Mouse (Mus musculus) limb, embryonic 15.5 days (tissue): Measurements from ENCODE around the gene Tsnaxip1. TPM values are rescaled to one million over a fixed set of nuclear protein-coding genes. Genes with fewer than 3 reads are reported as not detected.
A peak's percentile ranks its signal among the peaks of the same experiment; 100 is the strongest.

ENCODE experiments used
- ATAC-seq: fragments of 200-750 bp; cut with Nextera tagmentation; 2 replicates; pipeline ENCODE4 v1.8.0; 2017; ENCODE audit warnings: low read depth, moderate TSS enrichment; ENCODE audit not compliant: insufficient number of reproducible peaks, low FRiP score, low TSS enrichment
- H3K27ac ChIP-seq: fragments of 300-500 bp; sonication (generic); 2 replicates; pipeline ENCODE4 v1.5.1; 2015; ENCODE audit warnings: moderate library complexity, mild to moderate bottlenecking, inconsistent platforms
- H3K27me3 ChIP-seq: fragments of 300-500 bp; sonication (generic); 2 replicates; pipeline ENCODE4 v1.6.1; 2015; ENCODE audit warnings: inconsistent platforms
- H3K36me3 ChIP-seq: fragments of 300-500 bp; sonication (generic); 2 replicates; pipeline ENCODE4 v1.6.1; 2015; ENCODE audit warnings: inconsistent platforms
- H3K4me1 ChIP-seq: fragments of 300-500 bp; sonication (generic); 2 replicates; pipeline ENCODE4 v1.6.1; 2015; ENCODE audit warnings: inconsistent platforms
- H3K4me2 ChIP-seq: fragments of 300-500 bp; sonication (generic); 2 replicates; pipeline ENCODE4 v1.6.1; 2015; ENCODE audit warnings: mild to moderate bottlenecking, inconsistent platforms
- H3K4me3 ChIP-seq: fragments of 300-500 bp; sonication (generic); 2 replicates; pipeline ENCODE4 v1.5.1; 2015; ENCODE audit warnings: mild to moderate bottlenecking, inconsistent platforms
- H3K9ac ChIP-seq: fragments of 300-500 bp; sonication (generic); 2 replicates; pipeline ENCODE4 v1.6.1; 2015; ENCODE audit warnings: inconsistent platforms
- H3K9me3 ChIP-seq: fragments of 300-500 bp; sonication (generic); 2 replicates; pipeline ENCODE4 v1.6.1; 2016; ENCODE audit warnings: inconsistent platforms
- WGBS: fragments of 180-500 bp; shearing (Covaris S2); methylation state at CpG from one replicate; pipeline ENCODE4 v1.1.7; 2015; 5-methylcytosine and 5-hydroxymethylcytosine counted together
- polyA plus RNA-seq: library from polyadenylated mRNA; unstranded; fragments of >200 nt; fragmentation: Nextera tagmentation; extraction: Ambion mirVana; gene quantifications from 2 replicates; pipeline ENCODE4 v1.2.1, GENCODE M21; 2015

The Tsnaxip1 gene
- polyA plus RNA-seq, 1 experiment from 2014 or later, result 0.28 TPM

- H3K36me3 ChIP-seq, result peaks cover 76% of the 10 kb centered on the region
- no peak overlapping the region for H3K27ac ChIP-seq
- H3K4me1 ChIP-seq, result no peaks in the 10 kb centered on the region
- WGBS, result 84% methylated on average over 6 of the region's 6 CpGs
- no peak overlapping the region for H3K9ac ChIP-seq
- ATAC-seq, result no peak
- H3K9me3 ChIP-seq, result no peaks in the 10 kb centered on the region
- H3K4me3 ChIP-seq, result no peak overlapping the region
- H3K4me2 ChIP-seq, result no peak overlapping the region
- no peaks in the 10 kb centered on the region for H3K27me3 ChIP-seq
These were observed 46.8 kb downstream of the Tsnaxip1 start for GRCm38 (mm10) chr8:105874301-105874700.

GRCm38 (mm10) chr8:105880754-105881520 lies 53.4 kb downstream of the Tsnaxip1 start, which contains the start of gene Edc4:
Gene Edc4, plus strand, starts transcription at chr8:105880881.
- H3K9ac ChIP-seq, result peak within 1 kb of the TSS; percentile 80
- H3K27ac ChIP-seq, result peak within 1 kb of the TSS; percentile 76
- H3K27me3 ChIP-seq, result no peaks in the 10 kb centered on the region
- H3K9me3 ChIP-seq, result no peaks in the 10 kb centered on the region
- under 1% methylated on average over 45 of the region's 45 CpGs for WGBS
- H3K4me2 ChIP-seq, result peak within 1 kb of the TSS; percentile 87
- H3K4me1 ChIP-seq, result peaks cover 23% of the 10 kb centered on the region
- H3K36me3 ChIP-seq, result peaks cover 58% of the 10 kb centered on the region
- peak within 1 kb of the TSS; percentile 77 for H3K4me3 ChIP-seq
- peak; percentile 71; the same call in 1 of the 2 replicates for ATAC-seq

GRCm38 (mm10) chr8:105889756-105890465 lies 62.4 kb downstream of the Tsnaxip1 start:
- peaks cover 96% of the 10 kb centered on the region for H3K36me3 ChIP-seq
- no peak overlapping the region for H3K9ac ChIP-seq
- no peaks in the 10 kb centered on the region for H3K27me3 ChIP-seq
- peaks cover 5% of the 10 kb centered on the region for H3K4me1 ChIP-seq
- ATAC-seq, result no peak
- H3K27ac ChIP-seq, result no peak overlapping the region
- no peaks in the 10 kb centered on the region for H3K9me3 ChIP-seq
- no peak overlapping the region for H3K4me3 ChIP-seq
- WGBS, result 89% methylated on average over 12 of the region's 12 CpGs
- H3K4me2 ChIP-seq, result no peak overlapping the region

- 84% methylated on average over 6 of the region's 6 CpGs for WGBS
- Histone ChIP-seq H3K4me3 (no peak overlapping the region), H3K9me3 (no peaks in the 10 kb centered on the region), H3K4me1 (peaks cover 5% of the 10 kb centered on the region), H3K36me3 (peaks cover 93% of the 10 kb centered on the region), H3K9ac (no peak overlapping the region), H3K27ac (no peak overlapping the region), H3K4me2 (no peak overlapping the region), H3K27me3 (no peaks in the 10 kb centered on the region)
- no peak for ATAC-seq
These were observed 63.3 kb downstream of the Tsnaxip1 start for GRCm38 (mm10) chr8:105890870-105891269.

DNA sequence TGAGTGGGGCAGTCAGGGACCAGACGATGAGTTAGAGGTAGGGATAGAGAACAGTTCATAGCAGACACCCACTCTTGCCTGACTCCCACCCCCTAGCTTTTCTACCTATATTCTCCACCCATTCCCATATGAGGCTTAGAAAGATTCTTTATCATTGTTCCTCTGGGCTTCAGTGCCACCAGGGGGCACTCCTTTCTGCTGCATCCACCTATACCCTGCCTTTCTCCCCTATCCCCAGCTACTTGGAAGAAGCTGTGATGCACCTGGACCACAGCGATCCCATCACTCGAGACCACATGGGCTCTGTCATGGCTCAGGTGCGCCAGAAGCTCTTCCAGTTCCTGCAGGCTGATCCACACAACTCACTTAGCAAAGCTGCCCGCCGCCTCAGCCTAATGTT lies 64.9 kb downstream of the Tsnaxip1 start:
- no peak; the same call in 1 of the 2 replicates for ATAC-seq
- Histone ChIP-seq H3K36me3 (peaks cover 79% of the 10 kb centered on the region), H3K4me1 (peaks cover 5% of the 10 kb centered on the region), H3K4me3 (no peak overlapping the region), H3K27me3 (no peaks in the 10 kb centered on the region), H3K9ac (no peak overlapping the region), H3K4me2 (no peak overlapping the region), H3K9me3 (no peaks in the 10 kb centered on the region), H3K27ac (no peak overlapping the region)
- WGBS, result 84% methylated on average over 6 of the region's 6 CpGs

DNA sequence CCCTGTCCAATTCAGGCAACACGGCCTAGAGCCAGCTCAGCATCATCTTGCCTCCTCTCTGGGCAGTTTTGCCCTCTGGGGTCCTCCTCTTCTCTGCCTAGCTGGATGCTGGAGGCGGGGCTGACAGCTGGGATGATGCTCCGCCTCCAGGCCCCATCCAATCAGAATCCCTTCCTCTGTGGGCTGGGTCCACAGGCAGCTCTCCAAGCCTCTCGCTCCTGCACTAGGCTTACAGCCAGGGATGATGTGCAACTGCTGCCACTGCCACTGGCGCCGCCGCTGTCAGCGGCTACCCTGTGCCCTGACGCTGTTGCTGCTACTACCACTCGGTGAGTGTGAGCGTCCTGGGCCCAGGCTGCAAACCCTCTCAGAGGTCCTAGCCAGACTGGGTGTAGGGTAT lies 65.8 kb downstream of the Tsnaxip1 start, which contains the start of gene Nrn1l:
Nrn1l (plus strand) TSS at position 229 of the 400 bp plus-strand sequence.
- no peak within 1 kb of the TSS for H3K4me3 ChIP-seq
- WGBS, result 9% methylated on average over 11 of the region's 11 CpGs
- H3K36me3 ChIP-seq, result peaks cover 70% of the 10 kb centered on the region
- no peaks in the 10 kb centered on the region for H3K9me3 ChIP-seq
- ATAC-seq, result 0 out of 2 replicates have a peak, but pooled peaks have one; percentile 47
- H3K9ac ChIP-seq, result no peak within 1 kb of the TSS
- no peak within 1 kb of the TSS for H3K27ac ChIP-seq
- peaks cover 5% of the 10 kb centered on the region for H3K4me1 ChIP-seq
- peak within 1 kb of the TSS; percentile 34 for H3K4me2 ChIP-seq
- H3K27me3 ChIP-seq, result no peaks in the 10 kb centered on the region

Other genes starting within 250 kb of the Tsnaxip1 start
- gene Ripor1, start 222.5 kb upstream of the Tsnaxip1 start, polyA plus RNA-seq, result 20.9 and 24.6 TPM in 2 replicates
- 93.8 and 108 TPM in 2 replicates for gene Ctcf, start 191.2 kb upstream of the Tsnaxip1 start, polyA plus RNA-seq
- 1.8 and 2.4 TPM in 2 replicates for gene Agrp, start 190.3 kb upstream of the Tsnaxip1 start, polyA plus RNA-seq
- gene Carmil2, start 141.5 kb upstream of the Tsnaxip1 start, polyA plus RNA-seq, result 0.47 and 0.58 TPM in 2 replicates
- gene Acd, start 126.6 kb upstream of the Tsnaxip1 start, polyA plus RNA-seq, result 62.6 and 63.2 TPM in 2 replicates
- gene Pard6a, start 126.6 kb upstream of the Tsnaxip1 start, polyA plus RNA-seq, result 15.2 and 17.5 TPM in 2 replicates
- 0.12 TPM in 1 of 2 replicates, not detected in the other for gene 4933405L10Rik, start 120.1 kb upstream of the Tsnaxip1 start, polyA plus RNA-seq
- 21.7 and 23.0 TPM in 2 replicates for gene Enkd1, start 119.5 kb upstream of the Tsnaxip1 start, polyA plus RNA-seq
- 20.1 and 22.1 TPM in 2 replicates for gene Gfod2, start 69.1 kb upstream of the Tsnaxip1 start, polyA plus RNA-seq
- gene Ranbp10, start 381 bp upstream of the Tsnaxip1 start, polyA plus RNA-seq, result 11.1 and 11.7 TPM in 2 replicates
- gene Cenpt, start 25.5 kb downstream of the Tsnaxip1 start, polyA plus RNA-seq, result 42.3 and 44.7 TPM in 2 replicates
- 71.2 and 73.0 TPM in 2 replicates for gene Thap11, start 27.4 kb downstream of the Tsnaxip1 start, polyA plus RNA-seq
- gene Nutf2, start 32.8 kb downstream of the Tsnaxip1 start, polyA plus RNA-seq, result 195 and 202 TPM in 2 replicates
- gene Edc4, start 53.1 kb downstream of the Tsnaxip1 start, polyA plus RNA-seq, result 47.3 and 49.5 TPM in 2 replicates
- 0.26 and 0.41 TPM in 2 replicates for gene Nrn1l, start 65.8 kb downstream of the Tsnaxip1 start, polyA plus RNA-seq
- 36.1 and 38.6 TPM in 2 replicates for gene Pskh1, start 72.7 kb downstream of the Tsnaxip1 start, polyA plus RNA-seq
- gene Ctrl, start 106.1 kb downstream of the Tsnaxip1 start, polyA plus RNA-seq, result 0.96 and 1.1 TPM in 2 replicates
- 30.0 and 30.7 TPM in 2 replicates for gene Psmb10, start 110.7 kb downstream of the Tsnaxip1 start, polyA plus RNA-seq
- gene Lcat, start 115.7 kb downstream of the Tsnaxip1 start, polyA plus RNA-seq, result 3.1 and 3.2 TPM in 2 replicates
- 57.6 and 62.7 TPM in 2 replicates for gene Slc12a4, start 138.4 kb downstream of the Tsnaxip1 start, polyA plus RNA-seq
- gene Dpep3, start 151.7 kb downstream of the Tsnaxip1 start, polyA plus RNA-seq, result not detected in 2 replicates
- 22.3 and 25.2 TPM in 2 replicates for gene Dus2, start 163.6 kb downstream of the Tsnaxip1 start, polyA plus RNA-seq
- gene Dpep2nb, start 178.2 kb downstream of the Tsnaxip1 start, polyA plus RNA-seq, result not detected in 2 replicates
- gene Ddx28, start 184.2 kb downstream of the Tsnaxip1 start, polyA plus RNA-seq, result 18.4 and 19.0 TPM in 2 replicates
- gene Nfatc3, start 231.1 kb downstream of the Tsnaxip1 start, polyA plus RNA-seq, result 5.7 and 6.9 TPM in 2 replicates